Mouse (Mus musculus): Measurements from ENCODE around the gene Rala.
A peak's percentile ranks its signal among the peaks of the same experiment; 100 is the strongest.
"Not testable (repeated sequence)": the region's sequence is repeated elsewhere in the genome, so short reads cannot be mapped to it uniquely, and the experiment has no call there.

The Rala gene

DNA sequence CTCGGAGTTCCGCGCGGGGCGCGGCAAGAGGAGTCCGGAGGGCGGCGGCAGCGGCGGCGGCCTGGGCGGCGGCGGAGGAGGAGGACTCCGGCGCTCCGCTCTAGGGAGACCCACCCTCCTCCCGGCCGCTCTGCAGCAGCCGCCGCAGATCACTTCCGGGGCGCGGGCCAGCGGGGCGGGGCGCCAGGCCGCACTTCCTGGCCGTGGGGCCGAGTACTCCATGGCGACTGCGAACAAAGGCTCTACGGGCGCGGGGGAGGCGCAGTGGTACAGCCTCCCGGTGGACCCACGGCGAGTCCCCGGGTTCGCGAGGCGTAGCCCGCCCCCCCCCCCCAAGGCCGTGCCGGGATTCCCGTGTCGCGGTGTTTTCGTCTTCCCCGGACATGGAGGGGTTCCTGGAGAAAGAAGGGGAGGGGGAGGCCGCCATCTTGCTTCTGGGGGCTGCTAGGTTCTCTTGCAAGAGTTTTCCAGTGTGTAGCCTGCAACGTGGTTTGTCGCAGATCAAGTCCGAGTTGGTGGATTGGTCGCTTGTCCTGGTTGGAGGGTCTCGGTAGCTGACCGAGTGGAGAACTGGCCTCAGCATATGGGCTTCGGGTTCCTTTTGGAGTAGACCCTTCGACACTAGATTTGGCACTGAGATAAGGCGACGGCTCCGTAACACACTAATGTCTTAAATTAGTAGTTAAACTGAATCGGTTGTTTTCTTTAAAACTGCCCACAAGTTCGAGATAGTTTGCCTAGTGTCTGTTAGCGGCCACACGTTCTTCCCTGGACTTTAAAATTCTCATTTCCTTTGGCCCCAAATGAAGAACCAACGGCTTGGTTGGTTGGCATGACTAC, at the start of gene Rala:
Rala (minus strand) TSS at position 162 of the 840 bp plus-strand sequence.
- no peaks in the 10 kb centered on the region for H3K36me3 ChIP-seq (ENCODE audit: control insufficient read depth, insufficient read depth, low read length, poor library complexity, severe bottlenecking)
- no peaks in the 10 kb centered on the region for H3K27me3 ChIP-seq (ENCODE audit: control insufficient read depth, insufficient read depth, low read length, poor library complexity, severe bottlenecking)
- DNase-seq (ENCODE audit: low read depth, low spot score) = peak; percentile 89

DNA sequence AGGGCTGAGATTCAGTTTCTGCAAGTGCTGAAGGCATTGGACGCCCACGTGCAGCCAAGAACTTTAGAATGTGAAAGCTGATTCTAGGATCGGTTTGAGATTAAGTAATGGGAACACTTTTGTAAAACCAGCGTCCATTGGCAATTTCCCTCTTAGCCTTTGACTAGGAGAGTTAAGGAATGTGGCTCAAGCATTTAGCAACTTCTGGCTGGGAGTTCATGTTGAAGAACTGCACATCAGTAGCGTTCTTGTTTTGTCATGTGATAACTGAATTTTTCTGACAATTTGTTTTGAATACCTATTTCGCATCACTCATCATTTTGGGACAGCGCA, 49.4 kb upstream of the Rala start:
- no peak for DNase-seq (ENCODE audit: low read depth, low spot score)
- no peaks in the 10 kb centered on the region for H3K36me3 ChIP-seq (ENCODE audit: control insufficient read depth, insufficient read depth, low read length, poor library complexity, severe bottlenecking)

GRCm38 (mm10) chr13:17992697-17993514, 48.9 kb upstream of the Rala start, which contains the start of gene Yae1d1:
TSS of gene Yae1d1 (minus strand) at chr13:17993349.
- peak; percentile 91 for DNase-seq (ENCODE audit: low read depth, low spot score)
- no peaks in the 10 kb centered on the region for H3K27me3 ChIP-seq (ENCODE audit: control insufficient read depth, insufficient read depth, low read length, poor library complexity, severe bottlenecking)

More for the DNA sequence above, 49.4 kb upstream of the Rala start:
- H3K27me3 ChIP-seq (ENCODE audit: control insufficient read depth, insufficient read depth, low read length, poor library complexity, severe bottlenecking) = no peaks in the 10 kb centered on the region

GRCm38 (mm10) chr13:17992009-17992408, 48.0 kb upstream of the Rala start:
- Histone ChIP-seq H3K27me3 (ENCODE audit: control insufficient read depth, insufficient read depth, low read length, poor library complexity, severe bottlenecking) (no peaks in the 10 kb centered on the region), H3K36me3 (ENCODE audit: control insufficient read depth, insufficient read depth, low read length, poor library complexity, severe bottlenecking) (no peaks in the 10 kb centered on the region; the same call in 1 of the 2 replicates)
- DNase-seq (ENCODE audit: low read depth, low spot score) = no peak

More at GRCm38 (mm10) chr13:17992697-17993514, 48.9 kb upstream of the Rala start, which contains the start of gene Yae1d1:
- H3K36me3 ChIP-seq (ENCODE audit: control insufficient read depth, insufficient read depth, low read length, poor library complexity, severe bottlenecking) = no peaks in the 10 kb centered on the region

DNA sequence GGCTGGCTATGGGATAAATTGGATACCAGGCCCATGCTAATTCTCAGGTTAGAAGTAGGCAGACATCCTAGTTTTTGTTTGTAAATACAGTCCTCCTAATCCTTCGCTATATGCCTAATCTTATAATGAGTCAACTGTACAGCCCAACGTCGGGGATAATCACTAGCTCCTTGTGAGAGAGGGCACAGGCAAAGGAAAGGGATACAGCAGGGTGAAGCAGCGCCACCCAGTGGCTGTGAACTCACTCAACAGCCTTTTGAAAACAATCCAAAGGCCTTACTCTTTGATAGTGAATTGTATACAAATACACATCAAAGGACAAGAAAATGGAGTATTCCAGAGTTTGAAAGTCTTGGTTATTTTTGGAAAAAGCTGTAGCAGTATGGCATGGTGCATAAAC, 39.2 kb upstream of the Rala start:
- peak; percentile 65 for DNase-seq (ENCODE audit: low read depth, low spot score)
- H3K27me3 ChIP-seq (ENCODE audit: control insufficient read depth, insufficient read depth, low read length, poor library complexity, severe bottlenecking) = no peaks in the 10 kb centered on the region
- no peaks in the 10 kb centered on the region; the same call in 1 of the 2 replicates for H3K36me3 ChIP-seq (ENCODE audit: control insufficient read depth, insufficient read depth, low read length, poor library complexity, severe bottlenecking)

DNA sequence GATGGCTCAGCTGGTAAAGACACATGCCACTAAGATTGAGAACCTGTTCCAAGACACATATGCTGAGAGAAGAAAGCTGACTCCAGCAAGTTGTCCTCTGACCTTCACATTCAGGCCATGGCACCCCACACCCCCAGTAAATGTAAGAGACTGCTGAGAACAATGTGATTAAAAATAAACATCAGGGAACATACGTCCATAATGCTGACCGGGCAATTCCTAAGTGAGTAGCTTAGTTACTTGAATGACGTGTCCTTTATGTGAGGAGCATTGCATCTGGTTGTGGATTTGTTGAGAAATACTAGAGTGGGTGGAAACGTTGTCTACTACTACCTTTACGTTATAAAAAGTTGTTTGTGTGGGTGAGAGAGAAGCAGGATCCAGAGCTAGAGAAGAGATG, 38.6 kb upstream of the Rala start:
- DNase-seq (ENCODE audit: low read depth, low spot score) = no peak
- Histone ChIP-seq H3K36me3 (ENCODE audit: control insufficient read depth, insufficient read depth, low read length, poor library complexity, severe bottlenecking) (no peaks in the 10 kb centered on the region; the same call in 1 of the 2 replicates), H3K27me3 (ENCODE audit: control insufficient read depth, insufficient read depth, low read length, poor library complexity, severe bottlenecking) (no peaks in the 10 kb centered on the region)

DNA sequence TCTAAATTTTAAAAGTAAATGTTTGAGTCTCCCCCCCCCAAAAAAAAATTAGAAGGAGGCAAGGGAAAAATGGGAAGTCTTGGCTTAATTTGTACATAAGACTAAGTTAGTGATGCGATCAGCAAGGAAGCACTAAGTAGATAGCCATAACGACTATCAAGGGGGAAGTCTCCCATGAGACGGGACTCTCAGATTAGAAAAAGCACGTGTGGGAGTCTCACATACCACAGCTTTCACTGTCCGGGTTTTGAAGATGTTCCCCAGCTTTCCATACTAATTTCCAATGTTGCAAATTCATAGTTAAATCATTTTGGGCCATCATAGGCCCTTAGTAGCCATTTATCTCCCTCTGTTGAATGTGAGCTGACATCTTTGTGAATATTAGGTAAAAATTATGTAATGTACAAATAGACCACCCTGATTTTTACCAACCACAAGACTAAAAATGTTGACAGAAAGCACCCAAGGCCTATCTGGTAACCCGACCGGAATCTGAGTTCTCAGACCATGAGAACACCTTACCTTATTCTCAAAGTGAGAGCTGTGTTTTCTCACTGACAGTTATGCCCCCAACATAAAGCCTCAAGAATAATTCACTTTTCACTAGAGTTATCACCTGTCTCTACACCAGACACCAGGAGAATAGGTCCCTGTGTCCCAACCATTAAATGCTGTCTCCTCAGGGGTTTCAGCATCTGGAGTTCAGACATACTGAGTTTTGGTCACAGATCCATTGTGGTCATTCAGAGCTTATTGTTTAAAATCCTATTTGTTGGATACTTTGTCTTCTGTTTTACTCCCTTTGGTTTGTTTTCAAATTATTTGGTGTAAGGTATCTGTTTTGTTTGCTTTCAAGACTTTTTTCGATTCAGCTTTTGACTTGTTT, 33.1 kb upstream of the Rala start:
- no peaks in the 10 kb centered on the region for H3K36me3 ChIP-seq (ENCODE audit: control insufficient read depth, insufficient read depth, low read length, poor library complexity, severe bottlenecking)
- DNase-seq (ENCODE audit: low read depth, low spot score) = peak; percentile 23
- H3K27me3 ChIP-seq (ENCODE audit: control insufficient read depth, insufficient read depth, low read length, poor library complexity, severe bottlenecking) = peaks cover 1% of the 10 kb centered on the region; the same call in 1 of the 2 replicates

GRCm38 (mm10) chr13:17975891-17976290, 31.9 kb upstream of the Rala start:
- H3K36me3 ChIP-seq (ENCODE audit: control insufficient read depth, insufficient read depth, low read length, poor library complexity, severe bottlenecking) = no peaks in the 10 kb centered on the region
- DNase-seq (ENCODE audit: low read depth, low spot score) = peak; percentile 87
- H3K27me3 ChIP-seq (ENCODE audit: control insufficient read depth, insufficient read depth, low read length, poor library complexity, severe bottlenecking) = peaks cover 1% of the 10 kb centered on the region; the same call in 1 of the 2 replicates

GRCm38 (mm10) chr13:17975457-17975856, 31.4 kb upstream of the Rala start:
- H3K36me3 ChIP-seq (ENCODE audit: control insufficient read depth, insufficient read depth, low read length, poor library complexity, severe bottlenecking) = no peaks in the 10 kb centered on the region
- no peak for DNase-seq (ENCODE audit: low read depth, low spot score)
- H3K27me3 ChIP-seq (ENCODE audit: control insufficient read depth, insufficient read depth, low read length, poor library complexity, severe bottlenecking) = peaks cover 1% of the 10 kb centered on the region; the same call in 1 of the 2 replicates

- H3K27me3 ChIP-seq (ENCODE audit: control insufficient read depth, insufficient read depth, low read length, poor library complexity, severe bottlenecking) = peaks cover 1% of the 10 kb centered on the region; the same call in 1 of the 2 replicates
- H3K36me3 ChIP-seq (ENCODE audit: control insufficient read depth, insufficient read depth, low read length, poor library complexity, severe bottlenecking) = no peaks in the 10 kb centered on the region
- DNase-seq (ENCODE audit: low read depth, low spot score) = peak; percentile 11
Observed at GRCm38 (mm10) chr13:17974734-17975133, 30.7 kb upstream of the Rala start.

- Histone ChIP-seq H3K27me3 (ENCODE audit: control insufficient read depth, insufficient read depth, low read length, poor library complexity, severe bottlenecking) (no peaks in the 10 kb centered on the region; the same call in 1 of the 2 replicates), H3K36me3 (ENCODE audit: control insufficient read depth, insufficient read depth, low read length, poor library complexity, severe bottlenecking) (no peaks in the 10 kb centered on the region)
- DNase-seq (ENCODE audit: low read depth, low spot score) = no peak
Observed at GRCm38 (mm10) chr13:17960613-17961012, 16.6 kb upstream of the Rala start.

GRCm38 (mm10) chr13:17954282-17954681, 10.2 kb upstream of the Rala start:
- no peaks in the 10 kb centered on the region; the same call in 1 of the 2 replicates for H3K27me3 ChIP-seq (ENCODE audit: control insufficient read depth, insufficient read depth, low read length, poor library complexity, severe bottlenecking)
- no peak for DNase-seq (ENCODE audit: low read depth, low spot score)
- H3K36me3 ChIP-seq (ENCODE audit: control insufficient read depth, insufficient read depth, low read length, poor library complexity, severe bottlenecking) = no peaks in the 10 kb centered on the region

- not testable (repeated sequence) for H3K27me3 ChIP-seq (ENCODE audit: control insufficient read depth, insufficient read depth, low read length, poor library complexity, severe bottlenecking); DNase-seq (ENCODE audit: low read depth, low spot score); H3K36me3 ChIP-seq (ENCODE audit: control insufficient read depth, insufficient read depth, low read length, poor library complexity, severe bottlenecking)
Observed at GRCm38 (mm10) chr13:17950581-17950980, 6.5 kb upstream of the Rala start.

- Histone ChIP-seq H3K27me3 (ENCODE audit: control insufficient read depth, insufficient read depth, low read length, poor library complexity, severe bottlenecking) (no peaks in the 10 kb centered on the region), H3K36me3 (ENCODE audit: control insufficient read depth, insufficient read depth, low read length, poor library complexity, severe bottlenecking) (no peaks in the 10 kb centered on the region)
- DNase-seq (ENCODE audit: low read depth, low spot score) = no peak
Observed at GRCm38 (mm10) chr13:17949555-17949954, 5.5 kb upstream of the Rala start.
